Mouse (Mus musculus): ENCODE results near the gene Sorcs3. TPM values are rescaled to one million over a fixed set of nuclear protein-coding genes. Genes with fewer than 3 reads are reported as not detected.

Sorcs3 gene
- polyA plus RNA-seq, 1 experiment from 2014 or later, result 0.90 TPM

- no peak overlapping the region for H3K9ac ChIP-seq
- no peaks in the 10 kb centered on the region for H3K36me3 ChIP-seq
- H3K4me2 ChIP-seq, result no peak overlapping the region
- no peaks in the 10 kb centered on the region for H3K27me3 ChIP-seq (replicated peaks)
- no peak overlapping the region for H3K4me3 ChIP-seq (replicated peaks)
- 81% methylated on average over 2 of the region's 2 CpGs for WGBS
- H3K9me3 ChIP-seq, result no peaks in the 10 kb centered on the region
- H3K4me1 ChIP-seq, result no peaks in the 10 kb centered on the region
- ATAC-seq (ENCODE audit: insufficient read depth, low FRiP score, low read depth), result no peak
- no peak overlapping the region for H3K27ac ChIP-seq
These were observed 92.6 kb downstream of the Sorcs3 start for GRCm38 (mm10) chr19:48298384-48298783.

DNA sequence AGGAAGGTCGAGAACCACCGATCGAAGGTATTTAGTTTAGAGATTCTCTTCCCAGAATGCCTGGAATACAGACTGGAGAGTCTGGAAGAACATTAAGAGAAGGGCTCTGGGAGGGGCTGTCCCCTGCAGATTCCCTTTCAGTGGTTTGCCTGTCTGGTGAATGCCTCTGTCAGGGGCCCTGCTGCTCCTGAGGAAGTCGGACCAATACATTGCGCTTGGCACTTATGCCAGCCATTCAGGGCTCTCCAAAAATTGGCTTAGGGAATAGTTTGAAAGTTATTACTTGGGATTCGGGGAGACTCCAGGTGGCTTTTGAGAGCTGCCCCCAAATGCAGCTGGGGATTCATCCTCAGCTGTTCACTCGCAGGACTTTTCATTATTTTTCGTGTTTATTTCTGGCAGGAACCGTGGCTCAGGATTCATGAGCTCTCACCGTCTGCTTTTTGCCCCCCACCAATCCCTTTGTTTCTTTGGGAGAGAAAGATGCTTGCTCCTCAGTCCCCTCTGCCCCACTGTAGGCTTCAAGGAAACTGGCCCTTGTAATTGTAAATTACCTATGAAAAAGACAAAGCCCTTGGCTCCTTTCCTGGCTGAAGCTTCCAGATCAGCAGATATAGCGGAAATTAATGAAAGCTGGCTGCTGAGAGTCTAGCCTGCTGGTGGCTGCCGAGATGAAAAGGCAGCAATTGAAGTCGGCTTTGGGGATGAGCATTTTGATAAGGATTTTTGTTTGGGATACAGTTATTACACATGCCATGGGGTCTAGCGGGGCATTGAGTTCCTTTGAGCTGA is 94.8 kb downstream of the Sorcs3 start:
- Histone ChIP-seq H3K9me3 (no peaks in the 10 kb centered on the region), H3K4me1 (no peaks in the 10 kb centered on the region), H3K9ac (no peak overlapping the region), H3K27me3 (replicated peaks) (no peaks in the 10 kb centered on the region), H3K36me3 (no peaks in the 10 kb centered on the region), H3K27ac (no peak overlapping the region), H3K4me2 (no peak overlapping the region), H3K4me3 (replicated peaks) (no peak overlapping the region)
- ATAC-seq (ENCODE audit: insufficient read depth, low FRiP score, low read depth), result no peak
- 52% methylated on average over 14 of the region's 14 CpGs for WGBS

DNA sequence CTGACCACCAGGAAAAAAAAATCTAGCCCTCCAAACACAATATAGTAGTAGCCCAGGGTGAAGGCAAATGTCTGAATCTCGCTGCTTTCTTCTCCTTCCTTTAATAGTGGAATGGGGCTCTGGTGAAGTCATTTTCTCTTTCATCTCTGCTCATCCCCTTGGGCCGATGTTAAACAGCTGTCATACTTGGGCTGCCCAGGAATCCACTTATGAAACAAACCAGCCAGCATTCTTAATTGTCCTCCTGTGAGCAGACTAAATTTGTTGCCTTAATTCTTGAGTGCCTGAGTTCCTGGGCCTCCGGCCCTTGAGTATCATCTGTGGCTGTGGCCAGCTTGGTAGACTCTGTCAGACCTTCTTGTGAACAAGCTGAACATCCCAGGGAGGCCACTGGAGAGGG is 95.5 kb downstream of the Sorcs3 start:
- H3K9ac ChIP-seq, result no peak overlapping the region

DNA sequence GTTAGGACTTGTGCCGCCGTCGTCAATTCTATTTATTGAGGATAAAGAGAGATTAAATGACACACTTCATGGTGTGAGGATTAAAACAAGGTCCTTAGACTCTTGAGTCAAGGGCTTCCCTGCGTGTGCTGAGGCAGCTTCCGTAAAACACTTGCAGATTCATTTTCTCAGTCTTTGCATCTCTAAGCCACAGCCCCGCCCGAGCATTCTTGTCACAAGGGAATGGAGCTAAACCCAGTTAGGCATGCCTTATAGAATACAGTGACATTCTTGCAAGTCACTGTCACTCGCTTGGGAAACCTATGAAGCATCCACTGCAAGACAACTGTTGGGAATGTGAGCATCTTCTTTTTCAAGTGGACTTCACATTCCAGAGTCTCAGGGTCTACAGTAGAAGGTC is 102.5 kb downstream of the Sorcs3 start:
- no peak for ATAC-seq (ENCODE audit: insufficient read depth, low FRiP score, low read depth)
- 85% methylated on average over 8 of the region's 8 CpGs for WGBS
- no peak overlapping the region for H3K4me3 ChIP-seq (replicated peaks)
- no peak overlapping the region for H3K4me2 ChIP-seq
- no peaks in the 10 kb centered on the region for H3K4me1 ChIP-seq
- no peak overlapping the region for H3K9ac ChIP-seq
- H3K9me3 ChIP-seq, result no peaks in the 10 kb centered on the region
- no peak overlapping the region for H3K27ac ChIP-seq
- H3K36me3 ChIP-seq, result no peaks in the 10 kb centered on the region
- no peaks in the 10 kb centered on the region for H3K27me3 ChIP-seq (replicated peaks)

More for the DNA sequence above, 95.5 kb downstream of the Sorcs3 start:
- Histone ChIP-seq H3K4me2 (no peak overlapping the region), H3K27ac (no peak overlapping the region), H3K4me3 (replicated peaks) (no peak overlapping the region), H3K9me3 (no peaks in the 10 kb centered on the region), H3K4me1 (no peaks in the 10 kb centered on the region), H3K27me3 (replicated peaks) (no peaks in the 10 kb centered on the region), H3K36me3 (no peaks in the 10 kb centered on the region)
- WGBS, result 47% methylated on average over 3 of the region's 3 CpGs
- ATAC-seq (ENCODE audit: insufficient read depth, low FRiP score, low read depth), result no peak

DNA sequence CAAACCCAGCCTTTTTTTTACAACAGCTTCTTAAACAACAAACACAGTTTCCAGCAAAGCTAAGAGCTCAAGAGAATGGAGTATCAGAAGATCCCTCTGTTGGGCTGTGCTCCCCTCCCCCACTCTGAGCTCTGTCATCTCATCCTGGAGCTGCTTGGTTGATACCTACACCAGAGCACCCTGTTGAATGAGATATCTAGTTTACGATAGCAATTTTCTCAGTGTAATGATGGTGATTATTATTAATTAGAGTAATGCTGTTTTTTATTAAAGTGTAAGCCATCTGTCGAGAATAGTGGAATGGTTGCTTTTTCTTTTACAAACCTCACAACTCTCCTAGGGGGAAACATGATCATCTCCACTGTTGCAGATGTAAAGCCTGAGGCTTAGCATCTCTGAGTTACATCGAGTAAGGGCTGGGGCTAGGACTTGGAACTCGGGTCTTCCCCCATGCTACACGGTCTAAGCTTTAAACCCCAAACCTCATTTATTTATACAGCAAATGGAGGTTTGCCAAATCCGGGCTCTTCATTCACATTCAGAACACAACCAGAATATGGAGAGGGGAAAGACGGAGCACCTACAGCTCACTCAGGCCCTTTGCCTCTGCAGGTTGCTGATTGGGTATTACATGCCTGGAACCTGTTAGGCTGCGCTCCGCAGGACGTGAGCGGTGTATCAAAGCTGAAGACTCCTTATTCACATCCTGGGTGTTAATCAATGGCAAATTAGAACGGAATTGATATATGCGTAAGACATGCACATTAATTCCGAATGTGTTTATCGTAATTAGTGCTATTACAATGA is 103.9 kb downstream of the Sorcs3 start:
- no peak overlapping the region for H3K27ac ChIP-seq
- no peaks in the 10 kb centered on the region for H3K4me1 ChIP-seq
- H3K27me3 ChIP-seq (replicated peaks), result no peaks in the 10 kb centered on the region
- no peaks in the 10 kb centered on the region for H3K9me3 ChIP-seq
- 77% methylated on average over 15 of the region's 15 CpGs for WGBS
- no peak overlapping the region for H3K9ac ChIP-seq
- no peak overlapping the region for H3K4me2 ChIP-seq
- no peak for ATAC-seq (ENCODE audit: insufficient read depth, low FRiP score, low read depth)
- H3K36me3 ChIP-seq, result no peaks in the 10 kb centered on the region
- no peak overlapping the region for H3K4me3 ChIP-seq (replicated peaks)

GRCm38 (mm10) chr19:48310338-48310710 is 104.5 kb downstream of the Sorcs3 start:
- 88% methylated on average over 6 of the region's 6 CpGs for WGBS
- no peaks in the 10 kb centered on the region for H3K4me1 ChIP-seq
- ATAC-seq (ENCODE audit: insufficient read depth, low FRiP score, low read depth), result no peak
- H3K4me3 ChIP-seq (replicated peaks), result no peak overlapping the region
- H3K27ac ChIP-seq, result no peak overlapping the region
- no peaks in the 10 kb centered on the region for H3K9me3 ChIP-seq
- H3K9ac ChIP-seq, result no peak overlapping the region
- no peaks in the 10 kb centered on the region for H3K36me3 ChIP-seq
- no peak overlapping the region for H3K4me2 ChIP-seq
- no peaks in the 10 kb centered on the region for H3K27me3 ChIP-seq (replicated peaks)

DNA sequence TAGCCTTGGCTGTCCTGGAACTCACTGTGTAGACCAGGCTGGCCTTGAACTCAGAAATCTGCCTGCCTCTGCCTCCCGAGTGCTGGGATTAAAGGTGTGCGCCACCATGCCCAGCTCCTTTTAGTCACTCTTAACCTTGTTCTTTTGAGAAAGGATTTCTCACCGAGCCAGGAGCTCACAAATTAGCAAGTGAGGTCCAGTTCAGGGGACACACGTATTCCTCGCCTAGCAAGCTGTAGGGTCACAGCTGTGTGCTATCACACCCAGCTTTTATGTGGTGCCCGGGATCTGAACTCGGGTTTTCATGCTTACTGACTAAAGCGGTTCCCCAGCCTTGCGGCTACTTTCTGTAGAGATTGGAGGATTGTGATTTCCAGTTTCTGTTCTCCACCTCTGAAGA is 108.0 kb downstream of the Sorcs3 start:
- no peaks in the 10 kb centered on the region for H3K4me1 ChIP-seq
- no peak overlapping the region for H3K9ac ChIP-seq
- no peaks in the 10 kb centered on the region for H3K36me3 ChIP-seq
- ATAC-seq (ENCODE audit: insufficient read depth, low FRiP score, low read depth), result no peak
- no peak overlapping the region for H3K4me3 ChIP-seq (replicated peaks)
- no peaks in the 10 kb centered on the region for H3K27me3 ChIP-seq (replicated peaks)
- no peaks in the 10 kb centered on the region for H3K9me3 ChIP-seq
- H3K27ac ChIP-seq, result no peak overlapping the region
- H3K4me2 ChIP-seq, result no peak overlapping the region
- 88% methylated on average over 9 of the region's 9 CpGs for WGBS

- Histone ChIP-seq H3K4me2 (no peak overlapping the region), H3K4me1 (no peaks in the 10 kb centered on the region), H3K27me3 (replicated peaks) (no peaks in the 10 kb centered on the region), H3K36me3 (no peaks in the 10 kb centered on the region), H3K9ac (no peak overlapping the region), H3K27ac (no peak overlapping the region), H3K9me3 (no peaks in the 10 kb centered on the region), H3K4me3 (replicated peaks) (no peak overlapping the region)
- ATAC-seq (ENCODE audit: insufficient read depth, low FRiP score, low read depth), result no peak
- WGBS, result 61% methylated on average over 6 of the region's 6 CpGs
These were observed 121.3 kb downstream of the Sorcs3 start for GRCm38 (mm10) chr19:48327115-48327514.

DNA sequence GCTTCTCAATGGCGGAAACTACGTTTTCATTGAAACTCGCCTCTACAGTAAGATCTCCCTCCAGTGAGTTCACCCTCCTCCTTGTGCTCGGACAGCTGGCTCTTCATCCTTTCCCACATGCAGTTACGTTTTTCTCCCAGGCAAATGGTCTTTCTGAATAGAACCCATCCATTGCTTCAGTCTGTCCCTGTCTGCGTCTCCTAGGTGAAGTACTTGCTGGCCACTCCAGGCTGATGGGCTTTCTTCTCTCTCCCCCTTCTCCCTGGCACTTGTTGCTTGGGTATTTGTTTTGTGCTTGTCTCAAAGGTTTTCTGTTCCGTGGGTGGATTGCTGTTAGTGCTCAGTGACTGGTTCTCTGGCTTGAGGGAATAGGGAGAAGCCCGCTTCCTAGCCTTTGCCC is 122.3 kb downstream of the Sorcs3 start:
- 81% methylated on average over 8 of the region's 8 CpGs for WGBS
- Histone ChIP-seq H3K27ac (no peak overlapping the region), H3K36me3 (no peaks in the 10 kb centered on the region), H3K27me3 (replicated peaks) (no peaks in the 10 kb centered on the region), H3K4me3 (replicated peaks) (no peak overlapping the region), H3K4me1 (no peaks in the 10 kb centered on the region), H3K9ac (no peak overlapping the region), H3K4me2 (no peak overlapping the region), H3K9me3 (no peaks in the 10 kb centered on the region)
- no peak for ATAC-seq (ENCODE audit: insufficient read depth, low FRiP score, low read depth)

GRCm38 (mm10) chr19:48331640-48332039 is 125.8 kb downstream of the Sorcs3 start:
- no peak for ATAC-seq (ENCODE audit: insufficient read depth, low FRiP score, low read depth)
- H3K4me3 ChIP-seq (replicated peaks), result no peak overlapping the region
- WGBS, result 23% methylated on average over 1 of the region's 1 CpGs
- no peaks in the 10 kb centered on the region for H3K9me3 ChIP-seq
- no peaks in the 10 kb centered on the region for H3K4me1 ChIP-seq
- H3K4me2 ChIP-seq, result no peak overlapping the region
- H3K36me3 ChIP-seq, result no peaks in the 10 kb centered on the region
- H3K27ac ChIP-seq, result no peak overlapping the region
- no peaks in the 10 kb centered on the region for H3K27me3 ChIP-seq (replicated peaks)
- H3K9ac ChIP-seq, result no peak overlapping the region

GRCm38 (mm10) chr19:48333085-48333484 is 127.3 kb downstream of the Sorcs3 start:
- Histone ChIP-seq H3K27ac (no peak overlapping the region), H3K4me1 (no peaks in the 10 kb centered on the region), H3K4me3 (replicated peaks) (no peak overlapping the region), H3K36me3 (no peaks in the 10 kb centered on the region), H3K9me3 (no peaks in the 10 kb centered on the region), H3K4me2 (no peak overlapping the region), H3K27me3 (replicated peaks) (no peaks in the 10 kb centered on the region), H3K9ac (no peak overlapping the region)
- no peak for ATAC-seq (ENCODE audit: insufficient read depth, low FRiP score, low read depth)
- 64% methylated on average over 2 of the region's 2 CpGs for WGBS

GRCm38 (mm10) chr19:48337461-48337860 is 131.6 kb downstream of the Sorcs3 start:
- no peak overlapping the region for H3K27ac ChIP-seq
- H3K4me3 ChIP-seq (replicated peaks), result no peak overlapping the region
- ATAC-seq (ENCODE audit: insufficient read depth, low FRiP score, low read depth), result no peak
- no peak overlapping the region for H3K9ac ChIP-seq
- 72% methylated on average over 6 of the region's 6 CpGs for WGBS
- no peaks in the 10 kb centered on the region for H3K4me1 ChIP-seq
- no peaks in the 10 kb centered on the region for H3K36me3 ChIP-seq
- no peaks in the 10 kb centered on the region for H3K27me3 ChIP-seq (replicated peaks)
- H3K9me3 ChIP-seq, result no peaks in the 10 kb centered on the region
- no peak overlapping the region for H3K4me2 ChIP-seq

Measured in stomach, embryonic 15.5 days (tissue).